Mouse (Mus musculus): ENCODE results near the gene Hist2h2bb. TPM values are rescaled to one million over a fixed set of nuclear protein-coding genes. Genes with fewer than 3 reads are reported as not detected.

Gene Hist2h2bb
- total and polyA plus RNA-seq, 2 experiments from 2014 or later, result 0.62 to 181 TPM

DNA sequence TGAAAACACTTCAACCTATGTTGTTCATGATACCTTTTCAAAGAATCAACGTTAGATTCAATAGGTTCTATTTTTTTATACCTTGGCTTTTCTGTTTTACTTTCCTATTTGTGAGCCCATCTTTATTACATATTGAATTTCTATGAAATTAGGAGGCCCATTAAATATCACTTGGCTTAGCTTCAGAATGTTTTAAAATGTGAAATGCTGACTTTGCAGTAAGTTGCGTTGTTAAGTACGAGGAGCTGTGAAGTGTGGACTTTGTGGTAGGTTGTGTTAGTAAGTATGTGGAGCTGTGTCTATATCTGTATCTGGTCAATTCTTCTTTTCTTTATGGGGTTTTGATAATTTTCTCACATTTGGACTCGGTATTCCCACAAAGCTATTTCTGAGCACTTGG is 28.8 kb downstream of the Hist2h2bb start:
- no peaks in the 10 kb centered on the region for H3K4me1 ChIP-seq (ENCODE audit: insufficient read depth)
- no peak overlapping the region for H3K4me3 ChIP-seq (ENCODE audit: low read depth, low read length)
- TF ChIP-seq CTCF (IDR thresholded peaks at IDR 0.05; ENCODE audit: low read depth), result no peak
- H3K27me3 ChIP-seq (ENCODE audit: insufficient read depth, low read length), result peaks cover 5% of the 10 kb centered on the region; the same call in 1 of the 2 replicates
- H3K9ac ChIP-seq, result no peak overlapping the region
- WGBS, result 89% methylated on average over 4 of the region's 4 CpGs
- H3K27ac ChIP-seq (ENCODE audit: low read depth, low read length), result no peak overlapping the region
- H3K9me3 ChIP-seq (ENCODE audit: low read length), result no peaks in the 10 kb centered on the region
- DNase-seq (no peak), ATAC-seq (no peak)
- H3K4me2 ChIP-seq (ENCODE audit: low read depth), result no peak overlapping the region
- H3K36me3 ChIP-seq (ENCODE audit: insufficient read depth), result no peaks in the 10 kb centered on the region

DNA sequence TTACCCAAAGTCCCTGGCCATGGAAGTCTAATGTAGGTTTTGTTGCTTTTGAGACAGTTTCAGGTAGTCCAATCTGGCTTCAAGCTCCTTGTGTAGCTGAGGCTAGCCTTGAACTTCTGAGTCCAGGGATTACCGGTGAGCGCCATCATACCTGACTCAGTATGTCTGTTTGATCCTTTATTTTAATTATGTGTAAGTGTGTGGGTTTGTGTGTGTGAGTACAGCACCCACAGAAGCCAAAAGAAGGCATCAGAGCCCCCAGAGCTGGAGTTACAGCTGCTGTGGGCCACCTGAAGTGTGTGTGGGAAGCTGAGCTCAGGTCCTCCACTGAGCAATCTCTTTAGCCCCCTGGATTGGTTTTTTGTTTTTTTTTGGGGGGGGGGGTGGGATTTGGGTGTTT is 30.0 kb downstream of the Hist2h2bb start:
- Histone ChIP-seq H3K9me3 (ENCODE audit: low read length) (no peaks in the 10 kb centered on the region), H3K36me3 (ENCODE audit: insufficient read depth) (no peaks in the 10 kb centered on the region), H3K4me2 (ENCODE audit: low read depth) (no peak overlapping the region), H3K27me3 (ENCODE audit: insufficient read depth, low read length) (peaks cover 5% of the 10 kb centered on the region; the same call in 1 of the 2 replicates), H3K4me1 (ENCODE audit: insufficient read depth) (no peaks in the 10 kb centered on the region), H3K9ac (no peak overlapping the region), H3K27ac (ENCODE audit: low read depth, low read length) (no peak overlapping the region), H3K4me3 (ENCODE audit: low read depth, low read length) (no peak overlapping the region)
- TF ChIP-seq CTCF (IDR thresholded peaks at IDR 0.05; ENCODE audit: low read depth), result no peak
- DNase-seq, result no peak
- no peak for ATAC-seq
- 95% methylated on average over 2 of the region's 2 CpGs for WGBS

DNA sequence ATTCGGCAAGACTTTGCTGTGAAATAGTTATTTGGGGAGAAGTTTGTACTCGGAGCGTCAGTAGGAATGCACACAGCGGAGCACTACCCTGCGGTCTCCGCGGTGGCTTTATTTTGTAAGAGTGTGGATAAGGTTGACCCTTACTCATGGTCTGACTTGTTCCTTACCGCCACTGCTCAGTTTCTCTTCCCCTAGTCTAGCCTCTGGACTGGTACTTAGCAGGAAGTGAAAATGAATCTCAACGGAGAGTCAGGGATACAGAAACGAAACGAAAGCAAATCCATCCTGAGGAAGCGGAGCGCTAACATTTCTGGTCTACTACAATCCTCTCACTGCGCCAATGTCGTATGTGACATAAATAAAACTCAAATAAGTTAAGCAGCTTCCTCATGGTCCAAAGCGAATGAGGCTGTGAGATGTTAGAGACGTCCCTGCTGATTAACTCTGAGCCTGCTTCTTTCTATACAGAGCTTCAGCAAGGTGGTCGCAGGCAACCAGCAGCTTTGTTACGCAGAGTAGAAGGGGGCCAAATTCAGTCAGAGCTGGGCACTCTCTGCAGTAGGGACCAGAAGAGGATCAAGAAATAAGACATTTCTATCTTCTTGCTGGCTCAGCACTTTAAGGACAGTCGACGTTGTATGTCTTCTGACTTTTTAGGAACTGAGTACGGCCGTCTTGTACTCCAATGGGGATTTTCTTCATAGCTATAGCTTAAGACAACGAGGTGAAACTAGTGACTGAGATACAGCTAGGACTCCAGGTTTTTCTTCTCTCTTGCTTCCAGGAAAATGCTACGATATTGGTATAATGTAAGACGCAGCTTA is 31.4 kb downstream of the Hist2h2bb start:
- H3K4me3 ChIP-seq (ENCODE audit: low read depth, low read length), result no peak overlapping the region
- no peak overlapping the region for H3K4me2 ChIP-seq (ENCODE audit: low read depth)
- H3K27ac ChIP-seq (ENCODE audit: low read depth, low read length), result no peak overlapping the region
- no peaks in the 10 kb centered on the region for H3K36me3 ChIP-seq (ENCODE audit: insufficient read depth)
- 77% methylated on average over 26 of the region's 26 CpGs for WGBS
- no peaks in the 10 kb centered on the region for H3K4me1 ChIP-seq (ENCODE audit: insufficient read depth)
- TF ChIP-seq CTCF (IDR thresholded peaks at IDR 0.05; ENCODE audit: low read depth), result no peak
- no peaks in the 10 kb centered on the region for H3K9me3 ChIP-seq (ENCODE audit: low read length)
- no peak for ATAC-seq
- H3K27me3 ChIP-seq (ENCODE audit: insufficient read depth, low read length), result peaks cover 5% of the 10 kb centered on the region; the same call in 1 of the 2 replicates
- H3K9ac ChIP-seq, result no peak overlapping the region
- no peak for DNase-seq

DNA sequence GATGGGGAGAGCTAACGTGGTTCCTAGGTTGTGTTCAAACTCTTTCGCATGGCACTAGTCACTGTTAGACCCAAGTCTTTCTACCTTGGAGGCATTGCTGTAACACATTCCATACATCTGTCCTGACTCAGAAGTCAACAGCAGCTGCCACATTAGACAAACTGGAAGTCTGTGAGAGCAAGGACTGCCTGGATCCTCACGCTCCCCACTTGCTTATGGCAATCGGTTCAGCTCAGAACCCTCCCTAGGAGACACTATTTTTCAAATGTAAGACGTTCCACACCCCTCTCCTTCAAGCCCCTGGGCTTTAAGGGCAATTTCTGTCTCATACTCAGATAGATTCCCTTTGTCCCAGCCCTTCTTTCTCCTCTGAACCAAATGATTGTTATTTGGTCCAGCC is 32.5 kb downstream of the Hist2h2bb start:
- Histone ChIP-seq H3K9ac (no peak overlapping the region), H3K27me3 (ENCODE audit: insufficient read depth, low read length) (peaks cover 5% of the 10 kb centered on the region; the same call in 1 of the 2 replicates), H3K4me1 (ENCODE audit: insufficient read depth) (no peaks in the 10 kb centered on the region), H3K36me3 (ENCODE audit: insufficient read depth) (no peaks in the 10 kb centered on the region), H3K4me3 (ENCODE audit: low read depth, low read length) (no peak overlapping the region), H3K4me2 (ENCODE audit: low read depth) (no peak overlapping the region), H3K27ac (ENCODE audit: low read depth, low read length) (no peak overlapping the region), H3K9me3 (ENCODE audit: low read length) (no peaks in the 10 kb centered on the region)
- no peak for TF ChIP-seq CTCF (IDR thresholded peaks at IDR 0.05; ENCODE audit: low read depth)
- WGBS, result 84% methylated on average over 5 of the region's 5 CpGs
- ATAC-seq, result no peak
- DNase-seq, result no peak

DNA sequence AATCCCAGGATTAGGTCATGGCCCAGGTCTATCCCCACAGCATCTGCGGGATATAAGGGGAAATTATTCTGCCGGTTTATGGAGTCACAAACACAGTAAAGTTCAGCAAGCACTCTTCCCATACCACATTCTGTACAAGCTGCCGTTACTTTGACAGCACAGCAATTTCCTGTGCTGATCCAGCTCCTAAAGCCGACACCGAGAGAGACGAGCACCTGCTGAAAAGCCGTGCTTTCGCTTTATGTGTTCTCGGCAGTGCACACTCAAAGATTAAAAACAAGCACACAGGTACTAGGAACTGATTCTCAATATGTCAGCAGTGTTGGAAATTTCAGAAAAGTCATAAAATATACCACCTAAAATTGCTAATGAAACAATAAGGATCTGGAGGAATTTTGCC is 37.0 kb downstream of the Hist2h2bb start:
- H3K4me2 ChIP-seq (ENCODE audit: low read depth), result no peak overlapping the region
- H3K4me3 ChIP-seq (ENCODE audit: low read depth, low read length), result no peak overlapping the region
- 79% methylated on average over 9 of the region's 9 CpGs for WGBS
- TF ChIP-seq CTCF (IDR thresholded peaks at IDR 0.05; ENCODE audit: low read depth), result no peak
- DNase-seq (no peak), ATAC-seq (no peak)
- no peak overlapping the region for H3K27ac ChIP-seq (ENCODE audit: low read depth, low read length)
- H3K9me3 ChIP-seq (ENCODE audit: low read length), result no peaks in the 10 kb centered on the region
- peaks cover 5% of the 10 kb centered on the region; the same call in 1 of the 2 replicates for H3K27me3 ChIP-seq (ENCODE audit: insufficient read depth, low read length)
- no peak overlapping the region for H3K9ac ChIP-seq
- H3K4me1 ChIP-seq (ENCODE audit: insufficient read depth), result no peaks in the 10 kb centered on the region
- H3K36me3 ChIP-seq (ENCODE audit: insufficient read depth), result no peaks in the 10 kb centered on the region

- TF ChIP-seq CTCF (IDR thresholded peaks at IDR 0.05; ENCODE audit: low read depth), result no peak
- no peaks in the 10 kb centered on the region for H3K9me3 ChIP-seq (ENCODE audit: low read length)
- WGBS, result 69% methylated on average over 3 of the region's 3 CpGs
These were observed 39.9 kb downstream of the Hist2h2bb start for GRCm38 (mm10) chr3:96309441-96309840.

DNA sequence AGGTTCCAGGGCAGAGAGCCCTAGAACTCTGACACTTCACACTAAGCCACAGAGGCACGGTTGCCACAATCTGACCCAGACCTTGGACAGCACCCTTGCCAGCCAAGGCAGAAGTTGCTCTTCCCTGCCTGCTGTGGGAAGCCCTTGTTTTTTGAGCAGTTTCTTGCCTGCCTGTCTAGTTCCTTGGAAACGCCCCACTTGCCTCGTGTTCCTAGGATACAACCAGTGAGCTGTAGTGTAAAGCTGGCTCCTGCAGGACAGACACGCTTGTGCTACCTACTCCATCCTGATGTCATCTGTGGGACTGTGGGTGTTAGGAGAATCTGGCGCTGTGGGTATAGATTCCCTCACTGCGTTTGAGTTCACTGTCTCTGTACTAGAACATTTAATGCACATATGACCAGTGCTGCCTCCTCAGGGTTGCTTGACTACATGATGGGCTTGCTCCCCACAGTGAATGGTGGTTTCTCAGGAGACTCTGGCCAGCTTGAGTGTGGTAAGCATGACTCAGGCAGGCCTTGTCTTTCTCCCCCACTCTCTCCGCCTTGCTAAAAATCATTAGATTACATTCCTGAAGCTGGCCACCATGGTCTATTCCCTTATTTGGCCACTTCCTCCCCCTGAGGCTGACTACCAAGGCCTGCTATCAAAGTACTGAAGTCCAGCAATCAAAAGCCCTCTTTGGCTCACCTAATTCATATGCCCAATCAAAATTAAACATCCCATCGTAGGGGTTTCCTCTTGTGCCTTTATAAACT is 43.0 kb downstream of the Hist2h2bb start:
- H3K4me3 ChIP-seq (ENCODE audit: low read depth, low read length), result no peak overlapping the region
- 67% methylated on average over 8 of the region's 8 CpGs for WGBS
- no peaks in the 10 kb centered on the region for H3K27me3 ChIP-seq (ENCODE audit: insufficient read depth, low read length)
- no peaks in the 10 kb centered on the region for H3K4me1 ChIP-seq (ENCODE audit: insufficient read depth)
- no peaks in the 10 kb centered on the region for H3K36me3 ChIP-seq (ENCODE audit: insufficient read depth)
- H3K9me3 ChIP-seq (ENCODE audit: low read length), result no peaks in the 10 kb centered on the region
- no peak overlapping the region for H3K4me2 ChIP-seq (ENCODE audit: low read depth)
- DNase-seq, result no peak
- no peak for TF ChIP-seq CTCF (IDR thresholded peaks at IDR 0.05; ENCODE audit: low read depth)
- H3K27ac ChIP-seq (ENCODE audit: low read depth, low read length), result no peak overlapping the region
- H3K9ac ChIP-seq, result no peak overlapping the region
- ATAC-seq, result 0 out of 2 replicates have a peak, but pooled peaks have one; percentile 25

More at GRCm38 (mm10) chr3:96309441-96309840, 39.9 kb downstream of the Hist2h2bb start:
- Histone ChIP-seq H3K36me3 (ENCODE audit: insufficient read depth) (no peaks in the 10 kb centered on the region), H3K9ac (no peak overlapping the region), H3K27me3 (ENCODE audit: insufficient read depth, low read length) (no peaks in the 10 kb centered on the region), H3K4me2 (ENCODE audit: low read depth) (no peak overlapping the region), H3K4me3 (ENCODE audit: low read depth, low read length) (no peak overlapping the region), H3K27ac (ENCODE audit: low read depth, low read length) (no peak overlapping the region), H3K4me1 (ENCODE audit: insufficient read depth) (no peaks in the 10 kb centered on the region)
- ATAC-seq (no peak), DNase-seq (no peak)

Small RNAs within 50 kb of the gene (microRNA-seq; reads per million reads assigned to microRNA genes)
- gene Gm44492, result 0 reads per million in 2 experiments
- 0 reads per million in 2 experiments for gene Gm47311
- gene Gm47313, result 0 reads per million in 2 experiments

Other genes with a start within 250 kb of the Hist2h2bb start
- gene Vps45, start 211.3 kb upstream of the Hist2h2bb start, total RNA-seq (2014; rRNA removed), result 59.5 and 60.5 TPM in 2 replicates
- gene Vps45, start 211.3 kb upstream of the Hist2h2bb start, polyA plus RNA-seq (2015; fragmentation: Nextera tagmentation; extraction: Ambion mirVana), result 65.1 and 68.3 TPM in 2 replicates
- gene Otud7b, start 165.2 kb upstream of the Hist2h2bb start, total RNA-seq (2014; rRNA removed), result 6.2 and 13.5 TPM in 2 replicates
- 5.7 and 8.8 TPM in 2 replicates for gene Otud7b, start 165.2 kb upstream of the Hist2h2bb start, polyA plus RNA-seq (2015; fragmentation: Nextera tagmentation; extraction: Ambion mirVana)
- 9.5 and 14.6 TPM in 2 replicates for gene Mtmr11, start 107.7 kb upstream of the Hist2h2bb start, total RNA-seq (2014; rRNA removed)
- 7.8 and 8.4 TPM in 2 replicates for gene Mtmr11, start 107.7 kb upstream of the Hist2h2bb start, polyA plus RNA-seq (2015; fragmentation: Nextera tagmentation; extraction: Ambion mirVana)
- gene Sf3b4, start 97.4 kb upstream of the Hist2h2bb start, total RNA-seq (2014; rRNA removed), result 41.9 and 66.5 TPM in 2 replicates
- 169 and 172 TPM in 2 replicates for gene Sf3b4, start 97.4 kb upstream of the Hist2h2bb start, polyA plus RNA-seq (2015; fragmentation: Nextera tagmentation; extraction: Ambion mirVana)
- 82.6 and 112 TPM in 2 replicates for gene Sv2a, start 88.6 kb upstream of the Hist2h2bb start, total RNA-seq (2014; rRNA removed)
- 106 and 124 TPM in 2 replicates for gene Sv2a, start 88.6 kb upstream of the Hist2h2bb start, polyA plus RNA-seq (2015; fragmentation: Nextera tagmentation; extraction: Ambion mirVana)
- 31.4 and 40.2 TPM in 2 replicates for gene Bola1, start 50.0 kb upstream of the Hist2h2bb start, total RNA-seq (2014; rRNA removed)
- 67.7 and 75.8 TPM in 2 replicates for gene Bola1, start 50.0 kb upstream of the Hist2h2bb start, polyA plus RNA-seq (2015; fragmentation: Nextera tagmentation; extraction: Ambion mirVana)
- gene Hist2h2ab, start 49.9 kb upstream of the Hist2h2bb start, total RNA-seq (2014; rRNA removed), result 166 and 395 TPM in 2 replicates
- 1.2 TPM in 1 of 2 replicates, not detected in the other for gene Hist2h2ab, start 49.9 kb upstream of the Hist2h2bb start, polyA plus RNA-seq (2015; fragmentation: Nextera tagmentation; extraction: Ambion mirVana)
- 471 and 484 TPM in 2 replicates for gene Hist2h2ac, start 48.9 kb upstream of the Hist2h2bb start, total RNA-seq (2014; rRNA removed)
- 1.9 and 2.2 TPM in 2 replicates for gene Hist2h2ac, start 48.9 kb upstream of the Hist2h2bb start, polyA plus RNA-seq (2015; fragmentation: Nextera tagmentation; extraction: Ambion mirVana)
- gene Hist2h2be, start 48.6 kb upstream of the Hist2h2bb start, total RNA-seq (2014; rRNA removed), result 9.0 and 12.2 TPM in 2 replicates
- 3.6 and 3.9 TPM in 2 replicates for gene Hist2h2be, start 48.6 kb upstream of the Hist2h2bb start, polyA plus RNA-seq (2015; fragmentation: Nextera tagmentation; extraction: Ambion mirVana)
- gene Hist2h3c2, start 30.6 kb upstream of the Hist2h2bb start, total RNA-seq (2014; rRNA removed), result 52.3 and 90.8 TPM in 2 replicates
- 0.84 and 1.3 TPM in 2 replicates for gene Hist2h3c2, start 30.6 kb upstream of the Hist2h2bb start, polyA plus RNA-seq (2015; fragmentation: Nextera tagmentation; extraction: Ambion mirVana)
- 858 and 1,027 TPM in 2 replicates for gene Hist2h2aa2, start 29.5 kb upstream of the Hist2h2bb start, total RNA-seq (2014; rRNA removed)
- gene Hist2h2aa2, start 29.5 kb upstream of the Hist2h2bb start, polyA plus RNA-seq (2015; fragmentation: Nextera tagmentation; extraction: Ambion mirVana), result 32.7 and 59.8 TPM in 2 replicates
- gene Hist2h2aa1, start 24.3 kb upstream of the Hist2h2bb start, total RNA-seq (2014; rRNA removed), result 906 and 1,412 TPM in 2 replicates
- 14.2 and 23.3 TPM in 2 replicates for gene Hist2h2aa1, start 24.3 kb upstream of the Hist2h2bb start, polyA plus RNA-seq (2015; fragmentation: Nextera tagmentation; extraction: Ambion mirVana)
- gene Hist2h3c1, start 23.1 kb upstream of the Hist2h2bb start, total RNA-seq (2014; rRNA removed), result not detected in 2 replicates
- gene Hist2h3c1, start 23.1 kb upstream of the Hist2h2bb start, polyA plus RNA-seq (2015; fragmentation: Nextera tagmentation; extraction: Ambion mirVana), result not detected in 2 replicates
- 52.8 and 60.5 TPM in 2 replicates for gene Hist2h4, start 6.4 kb upstream of the Hist2h2bb start, total RNA-seq (2014; rRNA removed)
- gene Hist2h4, start 6.4 kb upstream of the Hist2h2bb start, polyA plus RNA-seq (2015; fragmentation: Nextera tagmentation; extraction: Ambion mirVana), result 3.5 and 5.1 TPM in 2 replicates
- gene Hist2h3b, start 1.1 kb upstream of the Hist2h2bb start, total RNA-seq (2014; rRNA removed), result 400 and 545 TPM in 2 replicates
- gene Hist2h3b, start 1.1 kb upstream of the Hist2h2bb start, polyA plus RNA-seq (2015; fragmentation: Nextera tagmentation; extraction: Ambion mirVana), result 9.4 and 9.7 TPM in 2 replicates
- gene Fcgr1, start 24.2 kb downstream of the Hist2h2bb start, total RNA-seq (2014; rRNA removed), result 1.7 and 5.7 TPM in 2 replicates
- gene Fcgr1, start 24.2 kb downstream of the Hist2h2bb start, polyA plus RNA-seq (2015; fragmentation: Nextera tagmentation; extraction: Ambion mirVana), result 1.5 and 2.4 TPM in 2 replicates
- not detected in 2 replicates for gene BC107364, start 182.6 kb downstream of the Hist2h2bb start, total RNA-seq (2014; rRNA removed)
- gene BC107364, start 182.6 kb downstream of the Hist2h2bb start, polyA plus RNA-seq (2015; fragmentation: Nextera tagmentation; extraction: Ambion mirVana), result not detected in 2 replicates